Mouse (Mus musculus): ENCODE measurements around the gene Orc4. TPM values are rescaled to one million over a fixed set of nuclear protein-coding genes. Genes with fewer than 3 reads are reported as not detected.
"Not testable (repeated sequence)": the region's sequence is repeated elsewhere in the genome, so short reads cannot be mapped to it uniquely, and the experiment has no call there.

Gene Orc4
- 88.0 and 110 TPM in 2 replicates for total RNA-seq (2015)
- total RNA-seq (2017), result 143 and 165 TPM in 2 replicates

DNA sequence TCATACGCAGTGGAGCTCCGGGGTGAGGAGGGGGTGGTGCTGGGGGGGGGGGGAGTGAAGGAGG is at the start of gene Orc4:
Orc4 (minus strand) TSS at position 26 of the 64 bp plus-strand sequence.
- ATAC-seq (replicated peaks; ENCODE audit: poor library complexity), result no peak

DNA sequence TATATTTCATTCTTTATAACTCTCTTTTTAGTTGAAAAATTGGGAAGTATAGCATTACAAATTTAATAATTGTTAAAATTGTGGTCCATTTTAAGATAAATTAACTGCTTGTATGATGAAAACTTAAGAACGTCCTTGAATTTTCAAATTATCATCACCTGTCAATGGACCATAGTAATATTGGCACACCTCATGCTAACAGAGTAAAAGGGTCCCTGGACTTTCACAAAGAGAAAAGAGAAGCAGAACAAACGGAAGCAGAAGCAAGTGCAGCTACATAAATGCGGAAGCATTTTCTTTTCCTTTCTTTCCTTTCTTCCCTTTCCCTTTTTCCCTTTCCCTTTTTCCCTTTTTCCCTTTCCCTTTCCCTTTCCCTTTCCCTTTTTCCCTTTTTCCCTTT is 40.2 kb upstream of the Orc4 start:
- ATAC-seq (replicated peaks; ENCODE audit: poor library complexity), result no peak

DNA sequence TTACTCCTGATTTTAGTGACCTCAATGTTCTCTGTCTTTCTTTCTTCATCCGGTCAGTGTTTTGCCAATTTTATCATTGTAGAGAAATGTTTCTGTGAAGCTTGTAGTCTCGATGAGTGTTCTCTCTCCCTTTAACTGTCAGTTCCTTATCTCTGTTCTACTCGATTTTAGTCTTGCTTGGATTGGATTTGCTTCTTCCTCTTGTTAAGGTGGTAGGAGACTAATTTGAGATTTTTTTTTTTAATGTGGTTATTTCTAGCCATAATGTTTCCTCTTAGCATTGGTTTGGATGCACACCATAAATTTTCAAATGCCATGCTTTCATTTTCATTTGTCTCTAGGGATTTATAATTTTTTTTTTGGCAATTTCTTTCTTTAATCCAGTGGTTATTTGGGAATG is 28.8 kb upstream of the Orc4 start:
- peak; percentile 23; the same call in 1 of the 2 replicates for ATAC-seq (replicated peaks; ENCODE audit: poor library complexity)

DNA sequence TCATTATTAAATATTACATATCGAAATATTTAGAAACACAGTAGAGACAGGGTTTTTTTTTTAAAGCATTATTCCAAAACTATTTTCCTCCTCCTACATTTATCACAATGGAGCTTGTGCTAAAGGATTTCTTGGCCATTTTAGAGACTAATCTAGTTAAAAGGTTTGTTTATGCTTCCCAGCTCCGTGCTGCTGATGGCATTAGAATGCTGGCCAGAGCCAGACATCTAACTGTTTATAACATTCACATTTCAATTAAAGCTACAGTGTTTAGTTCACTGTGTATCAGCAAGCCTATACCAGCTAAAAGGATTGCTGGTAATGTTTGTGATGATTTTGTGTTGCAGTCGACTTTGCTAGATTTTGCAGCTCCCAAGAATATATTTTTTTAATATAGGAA is 6.5 kb upstream of the Orc4 start:
- no peak for ATAC-seq (replicated peaks; ENCODE audit: poor library complexity)

DNA sequence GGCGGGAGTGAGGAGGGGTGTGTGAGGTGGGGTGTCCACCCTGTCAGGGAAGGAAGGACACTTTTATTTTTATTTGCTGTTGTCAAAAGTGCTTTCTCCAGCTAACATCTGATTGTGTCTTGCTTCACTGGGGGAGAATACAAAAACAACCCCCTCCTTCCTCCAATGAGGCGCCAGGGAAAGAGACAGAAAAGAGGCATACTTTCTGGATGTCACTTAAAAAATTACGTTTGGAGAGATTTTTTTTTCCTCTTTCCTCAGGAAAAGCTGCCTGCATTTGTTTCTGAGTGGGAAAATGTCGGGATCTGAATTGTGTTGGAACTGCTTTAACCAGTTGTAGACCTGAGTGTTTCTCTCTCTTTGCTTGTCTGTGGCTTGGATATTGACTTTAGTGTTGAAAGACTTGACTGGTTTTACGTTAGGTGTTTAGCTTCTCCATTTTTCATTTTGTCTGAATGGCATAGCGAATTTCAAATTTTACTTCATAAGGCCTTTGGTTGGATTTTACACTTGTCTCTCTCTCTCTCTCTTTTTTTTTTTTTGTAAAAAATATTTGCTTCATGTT is 321 bp upstream of the Orc4 start:
- no peak for ATAC-seq (replicated peaks; ENCODE audit: poor library complexity)

DNA sequence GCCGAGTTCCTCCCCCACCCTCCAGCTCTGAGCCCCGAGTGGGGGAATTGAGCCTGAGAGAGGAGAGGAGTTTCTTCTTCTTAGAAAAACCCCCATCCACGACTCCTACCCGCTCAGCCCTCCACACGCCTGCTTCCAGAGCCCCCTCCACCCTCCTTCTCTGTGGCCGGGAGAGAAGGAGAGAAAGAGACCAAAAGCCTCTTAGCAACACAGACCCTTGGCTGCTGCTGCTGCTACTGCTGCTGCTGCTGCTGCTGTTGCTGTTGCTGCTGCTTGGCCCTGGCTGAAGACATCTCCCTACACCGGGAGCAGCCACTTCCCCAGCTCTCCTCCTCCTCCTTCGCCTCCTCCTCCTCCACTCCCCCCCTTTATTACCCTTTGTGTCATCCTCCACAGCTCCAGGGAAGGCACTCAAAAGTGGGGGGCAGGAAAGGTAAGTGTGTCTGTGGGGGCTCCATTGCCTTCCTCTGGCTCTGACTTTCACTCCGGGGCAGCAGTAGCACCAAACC is 280 bp downstream of the Orc4 start:
- peak; percentile 26 for ATAC-seq (replicated peaks; ENCODE audit: poor library complexity)

DNA sequence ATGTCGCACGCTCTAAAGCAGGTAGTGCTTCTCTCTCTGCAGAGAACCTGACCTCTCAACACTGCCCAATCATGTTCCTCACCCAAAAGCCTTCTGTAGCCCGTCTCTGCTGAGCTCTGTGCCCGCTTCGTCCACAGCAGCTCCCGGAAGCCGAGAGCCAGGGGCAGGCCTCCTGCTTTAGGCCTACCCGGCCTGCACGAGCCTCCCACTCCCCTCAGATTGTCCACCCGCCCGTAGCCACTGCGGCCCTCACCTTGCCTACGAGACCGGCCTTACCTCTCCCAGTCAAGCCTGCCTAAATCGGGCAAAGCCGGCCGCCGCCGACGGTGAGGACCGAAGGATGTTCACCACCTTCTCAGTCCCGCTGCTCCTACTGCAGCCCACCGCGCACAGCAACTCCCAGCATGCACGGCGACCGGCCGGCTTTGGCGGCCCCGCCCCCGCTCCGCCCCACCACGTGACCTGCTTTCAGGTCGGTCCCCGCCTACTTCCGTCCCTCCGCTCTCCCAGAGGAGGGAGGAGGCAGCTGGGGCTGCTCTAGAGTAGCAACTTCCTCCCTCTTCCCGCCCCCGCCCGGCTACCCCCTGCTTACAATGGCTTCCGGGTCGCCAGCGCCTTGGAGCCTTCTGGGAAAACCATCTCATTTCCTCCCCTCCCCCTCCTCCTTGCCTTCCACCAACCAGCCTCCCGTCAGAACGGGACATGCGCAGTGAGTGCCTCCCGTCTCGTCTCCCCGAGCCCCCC is 1.1 kb downstream of the Orc4 start, which contains the start of gene Mbd5:
Mbd5 (plus strand) TSS at position 668 of the 744 bp plus-strand sequence.
- ATAC-seq (replicated peaks; ENCODE audit: poor library complexity), result peak; percentile 93

DNA sequence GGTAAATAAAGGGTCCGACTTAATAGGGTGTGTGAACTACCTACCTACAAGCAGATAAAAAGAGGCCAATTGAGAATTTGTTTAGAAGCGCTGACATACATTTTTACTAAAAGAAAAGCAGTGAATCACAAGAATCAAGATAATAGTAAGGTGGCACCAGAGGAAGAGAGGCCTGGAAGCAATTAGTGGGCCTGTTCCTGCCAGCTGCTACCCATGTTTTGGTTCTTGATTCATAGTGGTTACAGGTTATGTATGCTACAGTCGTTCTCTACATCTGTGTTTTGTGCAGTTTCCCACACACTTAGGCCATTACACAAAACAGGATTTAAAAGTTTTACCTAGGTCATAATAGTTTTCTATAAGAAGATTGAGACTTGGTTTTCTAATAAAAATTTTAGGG is 2.3 kb downstream of the Orc4 start:
- no peak for ATAC-seq (replicated peaks; ENCODE audit: poor library complexity)

DNA sequence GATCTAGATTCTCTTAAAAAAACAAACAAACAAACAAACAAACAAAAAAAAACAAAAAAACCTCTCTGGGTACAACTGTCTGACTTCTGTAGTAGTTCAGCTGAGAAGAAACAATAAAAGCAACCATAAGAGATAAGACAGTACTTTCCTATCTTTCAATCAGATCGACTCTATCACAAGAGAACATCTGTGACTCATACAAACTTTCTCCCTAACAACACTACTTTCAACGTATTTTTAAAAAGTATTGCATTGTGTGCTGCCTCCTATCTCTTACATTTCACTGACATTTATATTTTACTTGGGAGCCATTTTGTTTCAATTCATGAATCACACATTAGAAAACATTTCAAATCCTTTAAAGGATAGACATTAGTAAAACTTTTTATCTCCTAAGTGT is 15.0 kb downstream of the Orc4 start:
- ATAC-seq (replicated peaks; ENCODE audit: poor library complexity), result no peak

DNA sequence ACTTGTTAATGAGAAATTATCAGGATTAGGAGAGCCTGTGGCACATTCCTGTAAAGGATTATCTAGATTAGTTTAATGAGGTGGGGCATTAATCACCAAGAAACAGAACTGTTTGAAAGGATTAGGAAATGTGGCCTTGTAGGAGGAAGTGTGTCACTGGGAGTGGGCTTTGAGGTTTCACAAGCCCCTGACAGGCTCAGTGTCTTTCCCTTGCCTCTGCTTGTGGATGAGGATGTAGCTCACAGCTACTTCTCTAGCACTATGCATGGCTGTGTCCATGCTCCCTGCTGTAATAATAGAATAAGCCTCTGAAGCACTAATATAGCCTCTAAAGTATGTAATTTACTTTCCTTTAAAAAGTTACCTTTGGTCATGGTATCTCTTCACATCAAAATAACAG is 34.2 kb downstream of the Orc4 start:
- ATAC-seq (replicated peaks; ENCODE audit: poor library complexity), result peak; percentile 92

DNA sequence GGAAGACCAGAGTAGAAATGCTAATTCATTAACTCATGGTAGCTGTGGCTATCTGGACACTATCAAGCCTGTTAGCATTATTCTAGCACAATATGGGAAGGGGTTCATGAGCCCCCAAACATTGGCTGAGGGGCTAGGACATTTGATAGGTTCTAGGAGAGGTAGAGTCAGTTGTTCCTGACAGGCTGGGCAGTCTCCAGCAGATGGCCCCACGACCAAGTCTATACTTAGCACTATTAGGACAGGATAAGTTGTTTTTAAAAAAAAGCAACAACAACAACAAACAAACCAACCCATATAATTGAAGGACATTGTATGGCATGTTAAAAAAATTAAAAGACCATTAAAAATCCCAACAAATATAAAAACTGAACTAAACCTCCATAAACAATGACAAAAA is 35.9 kb downstream of the Orc4 start:
- no peak for ATAC-seq (replicated peaks; ENCODE audit: poor library complexity)

DNA sequence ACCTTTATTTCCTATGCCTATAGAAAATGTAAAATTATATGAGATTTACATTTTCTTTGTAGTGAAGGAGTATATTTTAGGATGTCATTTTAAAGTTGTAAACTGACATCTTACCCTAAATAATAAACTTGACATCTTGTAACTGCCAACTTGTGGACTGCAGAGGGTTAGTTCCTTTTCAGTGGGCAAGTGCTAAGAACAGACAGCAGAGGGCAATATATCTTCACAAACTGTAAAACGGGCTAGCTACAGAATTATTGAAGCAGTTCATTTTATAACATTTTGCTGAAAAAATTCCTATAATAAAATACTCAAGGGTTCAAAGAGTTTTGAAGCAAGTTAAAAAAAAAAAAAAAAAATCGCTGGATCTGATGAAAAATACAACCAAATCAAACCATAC is 41.2 kb downstream of the Orc4 start:
- peak; percentile 93 for ATAC-seq (replicated peaks; ENCODE audit: poor library complexity)

DNA sequence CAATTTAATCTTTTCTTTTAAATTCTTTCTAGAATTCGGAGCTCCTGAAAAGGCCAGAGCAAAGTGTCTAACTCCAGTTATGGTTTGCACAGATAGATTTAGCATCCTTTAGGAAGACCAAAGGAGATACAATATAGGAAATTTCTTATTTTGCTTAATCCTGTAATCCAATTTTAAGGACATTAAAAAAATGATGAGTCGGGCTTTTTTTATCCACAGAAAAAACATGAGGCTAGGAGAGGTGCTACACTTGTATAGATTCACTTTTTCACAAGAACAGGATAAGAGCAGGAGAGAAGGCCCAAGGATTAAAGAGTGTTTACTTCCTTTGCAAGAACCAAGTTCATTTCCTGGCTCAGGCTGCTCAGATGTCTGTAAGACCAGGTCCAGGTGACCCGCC is 54.9 kb downstream of the Orc4 start:
- no peak for ATAC-seq (replicated peaks; ENCODE audit: poor library complexity)

DNA sequence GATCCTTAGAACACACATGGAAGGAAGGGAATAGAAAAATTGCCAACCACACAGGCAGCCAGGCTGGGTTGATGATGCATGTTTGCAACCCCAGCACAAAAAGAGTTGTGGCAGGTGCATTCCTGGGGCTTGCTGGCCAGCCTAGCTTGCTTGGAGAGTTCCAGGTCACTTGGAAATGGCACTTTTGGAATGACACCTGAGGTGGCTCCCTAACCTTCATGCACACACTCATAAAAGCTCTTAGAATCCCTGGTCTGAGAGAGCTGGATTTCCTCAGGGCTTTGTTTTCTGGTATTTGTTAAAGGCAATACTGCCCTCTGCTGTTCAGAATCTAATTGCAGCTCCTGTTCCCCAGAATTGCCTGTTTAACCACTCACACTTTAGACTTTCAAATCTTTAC is 64.1 kb downstream of the Orc4 start:
- ATAC-seq (replicated peaks; ENCODE audit: poor library complexity), result peak; percentile 90

DNA sequence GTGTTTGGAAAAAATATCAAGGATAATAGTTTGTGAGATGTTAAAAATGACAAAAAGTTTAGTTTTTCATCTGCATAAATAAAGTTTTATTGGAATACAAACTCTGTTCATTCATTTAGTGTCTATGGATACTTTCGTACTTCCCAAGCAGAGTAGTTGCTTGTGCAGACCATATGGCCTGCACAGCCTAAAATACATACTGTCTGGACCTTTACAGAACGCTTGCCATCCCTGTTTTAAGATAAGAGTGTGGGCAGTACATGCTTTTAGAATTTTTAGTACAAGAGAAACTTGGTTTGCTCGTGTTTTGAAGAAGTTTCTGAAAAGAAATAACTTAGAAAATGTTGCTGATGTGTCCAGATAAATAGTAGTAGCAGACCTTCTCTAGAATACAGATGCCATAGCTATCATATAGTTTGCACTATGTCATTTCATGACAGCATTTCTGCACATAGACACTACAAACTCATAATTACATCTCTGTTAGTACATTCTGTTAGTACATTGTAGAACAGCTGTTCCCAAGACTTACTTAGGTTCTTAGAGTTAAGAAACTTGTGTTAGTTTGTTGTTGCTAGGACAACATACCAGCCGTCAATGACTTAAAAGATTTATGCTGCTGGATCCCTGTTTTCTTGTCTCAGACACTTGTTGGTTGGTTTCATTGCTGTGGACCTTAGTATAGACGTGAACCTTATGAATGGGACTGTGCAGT is 81.7 kb downstream of the Orc4 start:
- no peak for ATAC-seq (replicated peaks; ENCODE audit: poor library complexity)

DNA sequence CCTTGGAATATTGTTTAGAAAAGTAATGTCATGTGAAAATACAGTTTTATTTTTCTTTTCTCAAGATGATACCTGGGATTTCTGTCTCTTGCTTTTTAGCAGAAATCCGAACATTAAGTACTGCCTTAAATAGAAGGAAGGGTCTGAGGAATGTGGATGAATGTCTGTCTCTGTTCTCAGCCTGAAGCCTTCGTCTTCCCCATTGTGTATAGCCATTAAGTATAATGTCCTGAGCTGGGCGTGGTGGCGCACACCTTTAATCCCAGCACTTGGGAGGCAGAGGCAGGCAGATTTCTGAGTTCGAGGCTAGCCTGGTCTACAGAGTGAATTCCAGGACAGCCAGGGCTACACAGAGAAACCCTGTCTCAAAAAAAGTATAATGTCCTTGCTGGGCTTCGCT is 84.5 kb downstream of the Orc4 start:
- ATAC-seq (replicated peaks; ENCODE audit: poor library complexity), result not testable (repeated sequence)

Other genes starting within 250 kb of the Orc4 start
- gene Acvr2a, start 136.2 kb downstream of the Orc4 start, total RNA-seq (2015), result 1.4 and 2.2 TPM in 2 replicates
- gene Acvr2a, start 136.2 kb downstream of the Orc4 start, total RNA-seq (2017), result 1.7 and 2.0 TPM in 2 replicates
- gene Mbd5, start 769 bp downstream of the Orc4 start, total RNA-seq (2015), result 28.6 and 30.9 TPM in 2 replicates
- gene Mbd5, start 769 bp downstream of the Orc4 start, total RNA-seq (2017), result 13.5 and 20.8 TPM in 2 replicates